Mouse (Mus musculus) midbrain, postnatal 0 days (tissue): Measurements from ENCODE around the gene Fbxl17. TPM values are rescaled to one million over a fixed set of nuclear protein-coding genes. Genes with fewer than 3 reads are reported as not detected.

Experiments
- ATAC-seq: fragments of 200-750 bp; cut with Nextera tagmentation; 2 replicates; pipeline ENCODE4 v1.8.0; 2017; ENCODE audit warnings: moderate number of reproducible peaks, mild to moderate bottlenecking, moderate TSS enrichment, moderate library complexity; ENCODE audit not compliant: low FRiP score
- DNase-seq: peaks from one replicate; pipeline ENCODE4 v3.0.0-alpha.2; 2015; ENCODE audit warnings: low spot score
- H3K27ac ChIP-seq: fragments of 300-500 bp; sonication (generic); 2 replicates; pipeline ENCODE4 v1.5.1; 2014; ENCODE audit warnings: low read depth, mild to moderate bottlenecking, low read length, mixed read lengths
- H3K27me3 ChIP-seq: fragments of 300-500 bp; sonication (generic); 2 replicates; pipeline ENCODE4 v1.6.1; 2014; ENCODE audit warnings: low read length, control low read depth, mixed read lengths; ENCODE audit not compliant: insufficient read depth
- H3K36me3 ChIP-seq: fragments of 300-500 bp; sonication (generic); 2 replicates; pipeline ENCODE4 v1.6.1; 2014; ENCODE audit warnings: low read length, control low read depth, mixed read lengths; ENCODE audit not compliant: insufficient read depth
- H3K4me1 ChIP-seq: fragments of 300-500 bp; sonication (generic); 2 replicates; pipeline ENCODE4 v1.6.1; 2014; ENCODE audit warnings: mild to moderate bottlenecking, control low read depth, antibody characterized with exemption, low read length, mixed read lengths; ENCODE audit not compliant: insufficient read depth
- H3K4me2 ChIP-seq: fragments of 300-500 bp; sonication (generic); 2 replicates; pipeline ENCODE4 v1.6.1; 2014; ENCODE audit warnings: low read depth, mild to moderate bottlenecking, low read length, mixed read lengths; ENCODE audit not compliant: poor library complexity, severe bottlenecking
- H3K4me3 ChIP-seq: fragments of 300-500 bp; sonication (generic); 2 replicates; pipeline ENCODE4 v1.5.1; 2014; ENCODE audit warnings: low read depth, mild to moderate bottlenecking, low read length, moderate library complexity
- H3K9ac ChIP-seq: fragments of 300-500 bp; sonication (generic); replicated peaks from 2 replicates; pipeline ENCODE4 v1.6.1; 2014; ENCODE audit warnings: mild to moderate bottlenecking, low read length, moderate library complexity, mixed read lengths; ENCODE audit not compliant: poor library complexity, severe bottlenecking
- H3K9me3 ChIP-seq: fragments of 300-500 bp; sonication (generic); 2 replicates; pipeline ENCODE4 v1.6.1; 2016; ENCODE audit warnings: low read length, control low read depth
- CTCF ChIP-seq: IDR thresholded peaks from 2 replicates; pipeline ENCODE4 v1.5.1; 2016; ENCODE audit warnings: antibody characterized with exemption, mild to moderate bottlenecking
- WGBS: fragments of 180-500 bp; shearing (Covaris S2); extraction: QIAGEN DNeasy Blood & Tissue Kit; methylation state at CpG from one replicate; pipeline ENCODE4 v1.1.7; 2014; 5-methylcytosine and 5-hydroxymethylcytosine counted together
- polyA plus RNA-seq: library from polyadenylated mRNA; unstranded; fragments of >200 nt; fragmentation: Nextera tagmentation; extraction: Ambion mirVana; gene quantifications from 2 replicates; pipeline ENCODE4 v1.2.1, GENCODE M21; 2015
- total RNA-seq: library from RNA; depleted of rRNA; stranded (reverse); fragments of >200 nt; gene quantifications from 2 replicates; pipeline ENCODE4 v1.2.3, GENCODE M21; 2014

The Fbxl17 gene
- total and polyA plus RNA-seq, 2 experiments from 2014 or later = 16.6 to 39.2 TPM

DNA sequence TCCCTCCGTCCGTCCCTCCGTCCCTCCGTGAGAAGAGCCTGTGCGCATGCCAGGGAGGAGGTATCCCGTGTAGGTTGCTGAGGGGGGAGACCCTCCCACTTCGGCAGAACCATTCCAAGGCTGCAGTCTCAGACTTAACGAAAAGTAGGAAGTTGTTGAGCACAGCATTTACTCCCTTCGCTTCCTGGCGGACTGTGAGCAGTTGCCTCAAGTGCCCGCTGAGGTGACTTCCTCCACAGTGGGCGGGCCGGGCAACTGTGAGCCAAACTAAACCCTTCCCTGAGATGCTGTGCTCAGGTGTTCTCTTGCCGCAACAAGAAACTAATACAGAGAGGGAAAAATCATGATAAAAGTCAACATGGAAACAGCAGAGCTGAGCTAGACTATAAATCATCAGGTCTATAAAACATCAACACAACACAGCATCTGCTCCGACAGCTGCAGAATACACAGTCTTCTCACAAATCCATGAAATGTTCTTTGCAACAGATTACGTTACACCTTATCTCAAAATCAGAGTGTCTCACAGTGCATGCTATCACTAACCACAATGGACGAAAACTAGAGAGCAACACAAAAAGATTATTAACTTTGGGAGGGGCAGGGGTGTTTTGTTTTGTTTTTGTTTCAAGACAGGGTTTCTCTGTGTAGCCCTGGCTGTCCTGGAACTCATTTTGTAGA, 69.3 kb downstream of the Fbxl17 start:
- 0 out of 2 replicates have a peak overlapping the region, but pooled peaks have one; percentile 18 for H3K4me2 ChIP-seq
- no peak for DNase-seq
- H3K4me3 ChIP-seq = no peak overlapping the region
- H3K9ac ChIP-seq = no peak overlapping the region
- H3K27me3 ChIP-seq = no peaks in the 10 kb centered on the region
- WGBS = 67% methylated on average over 17 of the region's 17 CpGs
- ATAC-seq = no peak
- no peaks in the 10 kb centered on the region for H3K36me3 ChIP-seq
- TF ChIP-seq CTCF = no peak
- H3K4me1 ChIP-seq = no peaks in the 10 kb centered on the region
- H3K27ac ChIP-seq = no peak overlapping the region
- no peaks in the 10 kb centered on the region for H3K9me3 ChIP-seq

DNA sequence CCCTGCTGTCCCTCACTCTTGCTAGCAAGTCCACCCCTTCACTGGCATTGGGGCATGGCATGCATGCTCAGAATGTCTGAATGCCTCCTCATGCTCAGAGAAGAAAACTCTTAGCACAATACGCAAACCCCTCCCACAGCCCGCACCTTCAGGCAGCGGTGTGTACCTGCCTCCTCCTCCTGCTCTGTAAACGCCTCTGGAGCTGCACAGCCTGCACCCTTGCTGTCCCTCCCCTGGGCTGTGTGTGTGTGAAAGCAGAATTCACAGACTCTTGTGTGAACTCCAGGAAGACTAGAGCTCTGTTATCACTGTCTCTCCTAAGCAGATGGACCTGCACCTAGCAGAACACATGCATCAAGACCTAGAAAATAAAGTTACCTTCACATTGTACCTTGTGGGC, 76.0 kb downstream of the Fbxl17 start:
- Histone ChIP-seq H3K4me2 (no peak overlapping the region), H3K36me3 (no peaks in the 10 kb centered on the region), H3K9me3 (no peaks in the 10 kb centered on the region), H3K4me1 (no peaks in the 10 kb centered on the region), H3K27me3 (no peaks in the 10 kb centered on the region), H3K4me3 (no peak overlapping the region), H3K9ac (no peak overlapping the region), H3K27ac (no peak overlapping the region)
- 70% methylated on average over 4 of the region's 4 CpGs for WGBS
- DNase-seq (no peak), ATAC-seq (no peak)
- no peak for TF ChIP-seq CTCF

DNA sequence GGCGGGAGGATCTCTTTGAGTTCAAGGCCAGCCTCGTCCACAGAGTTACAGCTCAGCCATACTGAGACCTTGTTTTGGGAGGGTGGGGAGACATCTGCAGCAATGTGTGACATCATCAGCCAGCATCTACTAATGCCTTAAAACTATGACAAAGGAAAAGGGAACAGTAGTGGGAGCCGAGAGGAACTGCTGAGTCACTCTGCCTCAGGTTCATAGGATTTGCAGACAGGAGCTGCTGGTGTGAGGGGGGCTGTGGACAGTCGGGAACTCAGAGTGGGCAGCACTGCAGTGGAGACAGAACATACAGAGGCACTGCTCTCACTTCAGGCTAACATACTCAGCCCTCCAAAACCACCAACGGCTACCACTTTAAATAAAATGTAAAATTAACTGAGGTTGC, 77.1 kb downstream of the Fbxl17 start:
- Histone ChIP-seq H3K4me1 (no peaks in the 10 kb centered on the region), H3K9me3 (no peaks in the 10 kb centered on the region), H3K27ac (no peak overlapping the region), H3K4me3 (no peak overlapping the region), H3K27me3 (no peaks in the 10 kb centered on the region), H3K36me3 (no peaks in the 10 kb centered on the region), H3K4me2 (no peak overlapping the region), H3K9ac (no peak overlapping the region)
- no peak for TF ChIP-seq CTCF
- ATAC-seq (no peak), DNase-seq (no peak)
- 96% methylated on average over 5 of the region's 5 CpGs for WGBS

DNA sequence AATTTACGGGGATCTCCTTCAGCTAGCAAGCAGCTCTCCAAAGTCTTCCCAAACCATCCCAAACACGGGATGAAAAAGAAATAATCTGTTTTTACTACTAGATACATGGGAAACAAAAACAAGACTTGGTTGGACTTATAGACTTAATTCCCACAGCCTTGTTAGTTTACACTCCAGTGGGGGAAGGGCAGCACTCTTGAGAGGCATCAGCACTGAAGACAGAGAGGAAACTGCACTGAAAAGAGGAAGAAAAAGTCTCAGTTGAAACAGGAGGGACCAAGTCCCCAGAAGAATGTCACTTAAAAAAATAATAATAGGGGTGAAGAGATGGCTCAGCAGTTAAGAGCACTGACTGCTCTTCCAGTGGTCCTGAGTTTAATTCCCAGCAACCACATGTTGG, 78.0 kb downstream of the Fbxl17 start:
- H3K4me3 ChIP-seq = no peak overlapping the region
- TF ChIP-seq CTCF = no peak
- ATAC-seq = no peak
- H3K27ac ChIP-seq = no peak overlapping the region
- no peaks in the 10 kb centered on the region for H3K27me3 ChIP-seq
- WGBS = 78% methylated on average over 2 of the region's 2 CpGs
- H3K36me3 ChIP-seq = no peaks in the 10 kb centered on the region
- no peak for DNase-seq
- H3K9ac ChIP-seq = no peak overlapping the region
- H3K4me1 ChIP-seq = no peaks in the 10 kb centered on the region
- no peaks in the 10 kb centered on the region for H3K9me3 ChIP-seq
- no peak overlapping the region for H3K4me2 ChIP-seq

DNA sequence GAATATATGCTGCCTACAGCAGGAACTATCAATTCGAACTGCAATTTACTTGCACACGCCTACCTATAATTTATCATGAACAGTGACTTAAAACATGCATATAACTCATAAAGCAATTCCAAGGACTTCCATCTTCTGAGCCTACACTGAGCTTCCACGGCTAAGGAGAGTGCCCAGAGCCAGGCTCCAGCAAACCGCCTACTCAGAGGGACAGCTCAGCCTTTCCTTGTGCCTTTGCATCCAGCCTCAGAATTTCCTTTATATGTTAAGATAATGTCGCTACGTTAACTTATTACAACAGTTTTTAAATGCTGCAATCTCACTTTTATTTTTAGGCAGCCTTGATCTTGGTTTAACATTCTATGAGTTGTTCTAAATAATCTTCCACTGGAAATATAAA, 80.3 kb downstream of the Fbxl17 start:
- Histone ChIP-seq H3K4me1 (no peaks in the 10 kb centered on the region), H3K4me3 (no peak overlapping the region), H3K9ac (no peak overlapping the region), H3K27ac (no peak overlapping the region), H3K27me3 (no peaks in the 10 kb centered on the region), H3K9me3 (no peaks in the 10 kb centered on the region), H3K4me2 (no peak overlapping the region), H3K36me3 (no peaks in the 10 kb centered on the region)
- TF ChIP-seq CTCF = no peak
- DNase-seq (no peak), ATAC-seq (no peak)
- 89% methylated on average over 6 of the region's 6 CpGs for WGBS

DNA sequence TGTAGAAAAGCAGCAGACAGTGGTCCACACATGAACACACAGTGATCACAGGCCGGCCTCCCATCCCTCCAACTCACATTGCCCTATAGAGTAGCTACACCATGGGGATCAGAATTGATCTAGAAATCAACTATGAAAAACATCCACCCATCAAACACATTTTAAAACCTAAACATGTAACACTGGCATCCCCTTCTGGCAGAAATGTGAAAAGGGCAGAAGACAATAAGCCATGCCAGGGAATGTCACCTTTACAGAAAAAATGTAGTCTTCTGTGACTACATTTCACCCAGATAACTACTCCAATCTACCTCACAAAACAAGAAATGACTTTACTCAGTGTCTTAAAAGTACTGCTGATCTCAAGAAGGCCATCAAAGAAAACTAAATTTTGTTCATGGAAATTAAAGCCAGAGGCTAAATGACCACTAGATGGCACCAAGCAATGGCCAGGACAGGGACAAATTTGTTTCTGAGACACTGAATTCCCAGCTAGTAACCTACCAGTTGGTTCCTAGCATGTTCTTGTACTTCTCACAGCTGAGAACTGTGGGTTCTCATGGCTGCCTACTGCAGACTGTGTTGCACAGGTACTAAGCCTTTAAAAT, 85.7 kb downstream of the Fbxl17 start:
- WGBS = 86% methylated on average over 1 of the region's 1 CpGs
- DNase-seq = peak; percentile 47
- Histone ChIP-seq H3K4me1 (no peaks in the 10 kb centered on the region), H3K9ac (no peak overlapping the region), H3K4me3 (no peak overlapping the region), H3K27me3 (no peaks in the 10 kb centered on the region), H3K4me2 (no peak overlapping the region), H3K36me3 (no peaks in the 10 kb centered on the region), H3K27ac (no peak overlapping the region), H3K9me3 (peaks cover 3% of the 10 kb centered on the region; the same call in 1 of the 2 replicates)
- ATAC-seq = no peak
- peak; percentile 71 for TF ChIP-seq CTCF
